Comparison of ENCODE assay signal across 8 mouse cellular contexts in genomic region chr9:13298513-13298878, GRCm38 (mm10). TPM values are rescaled to one million over a fixed set of nuclear protein-coding genes. Genes with fewer than 3 reads are reported as not detected.
DNase-seq lines count a peak whose midpoint lies in the region; ATAC-seq and TF ChIP-seq lines count a peak whose summit lies in the region.

No protein-coding gene starts in this region.

- TF ChIP-seq POLR2A in spleen, adult 2 months (IDR thresholded peaks at IDR 0.05; ENCODE audit: low read depth, low read length), result no peak

- H3K36me3 ChIP-seq in spleen, adult 2 months (ENCODE audit: control insufficient read depth, insufficient read depth, low read length), result no peaks in the 10 kb centered on the region
- no peaks in the 10 kb centered on the region for H3K36me3 ChIP-seq in forebrain, embryonic 14.5 days (ENCODE audit: control insufficient read depth, insufficient read depth, low read length)
- H3K36me3 ChIP-seq in liver, embryonic 11.5 days (ENCODE audit: control insufficient read depth, insufficient read depth, low read length), result no peaks in the 10 kb centered on the region
- H3K36me3 ChIP-seq in stomach, embryonic 16.5 days (ENCODE audit: control insufficient read depth, insufficient read depth, low read length), result no peaks in the 10 kb centered on the region

- peak overlapping the region; percentile 69 for H3K4me2 ChIP-seq in forebrain, embryonic 14.5 days (ENCODE audit: low read length)
- peak overlapping the region; percentile 99 for H3K4me2 ChIP-seq in liver, embryonic 11.5 days
- peak overlapping the region; percentile 93 for H3K4me2 ChIP-seq in stomach, embryonic 16.5 days (ENCODE audit: low read depth, low read length)

- peak overlapping the region; percentile 66 for H3K9ac ChIP-seq in forebrain, embryonic 14.5 days (ENCODE audit: low read length)
- H3K9ac ChIP-seq in liver, embryonic 11.5 days (ENCODE audit: low read depth, low read length), result peak overlapping the region; percentile 66
- peak overlapping the region; percentile 82 for H3K9ac ChIP-seq in stomach, embryonic 16.5 days (ENCODE audit: low read length)

- DNase-seq in spleen, adult 2 months (ENCODE audit: low read depth in 1 of 2, low spot score in 2 of 2), result no peak
- DNase-seq in spleen, adult 12 weeks (ENCODE audit: low spot score), result no peak
- DNase-seq in forebrain, embryonic 14.5 days (ENCODE audit: low spot score), result no peak
- no peak for DNase-seq in liver, embryonic 11.5 days (ENCODE audit: low spot score)
- DNase-seq in layer of hippocampus, postnatal 10 days (ENCODE audit: low spot score in 2 of 2), result no peak
- no peak for DNase-seq in left cerebral cortex, adult 8-10 months (ENCODE audit: low spot score in 2 of 2)

- no peak for TF ChIP-seq CTCF in spleen, adult 2 months (IDR thresholded peaks at IDR 0.05; ENCODE audit: extremely low read depth, insufficient read depth, insufficient read length, insufficient replicate concordance)

- H3K27me3 ChIP-seq in spleen, adult 2 months (ENCODE audit: control insufficient read depth, insufficient read depth, low read length), result no peaks in the 10 kb centered on the region
- no peaks in the 10 kb centered on the region for H3K27me3 ChIP-seq in forebrain, embryonic 14.5 days (replicated peaks; ENCODE audit: control insufficient read depth, insufficient read depth, low read length)
- H3K27me3 ChIP-seq in liver, embryonic 11.5 days (replicated peaks; ENCODE audit: control insufficient read depth, insufficient read depth, low read length), result no peaks in the 10 kb centered on the region
- no peaks in the 10 kb centered on the region for H3K27me3 ChIP-seq in stomach, embryonic 16.5 days (ENCODE audit: control insufficient read depth, insufficient read depth, low read length)

- no peak for ATAC-seq in forebrain, embryonic 14.5 days
- ATAC-seq in liver, embryonic 11.5 days (replicated peaks; ENCODE audit: low FRiP score), result no peak
- no peak for ATAC-seq in stomach, embryonic 16.5 days (ENCODE audit: insufficient read depth, low FRiP score)
- no peak for ATAC-seq in activated CD4-positive, CD25-positive, alpha-beta regulatory T cell, adult 4 months

- H3K27ac ChIP-seq in spleen, adult 2 months (ENCODE audit: insufficient read depth, low read length), result peak overlapping the region; percentile 64
- H3K27ac ChIP-seq in forebrain, embryonic 14.5 days (ENCODE audit: low read depth, low read length), result no peak overlapping the region
- H3K27ac ChIP-seq in liver, embryonic 11.5 days (ENCODE audit: low read depth, low read length), result peak overlapping the region; percentile 58; the same call in 1 of the 2 replicates
- no peak overlapping the region for H3K27ac ChIP-seq in stomach, embryonic 16.5 days (ENCODE audit: low read length)

- peaks cover 40% of the 10 kb centered on the region for H3K4me1 ChIP-seq in spleen, adult 2 months (ENCODE audit: control insufficient read depth, insufficient read depth, insufficient read length)
- peaks cover 44% of the 10 kb centered on the region for H3K4me1 ChIP-seq in forebrain, embryonic 14.5 days (ENCODE audit: control insufficient read depth, insufficient read depth, low read length)
- H3K4me1 ChIP-seq in liver, embryonic 11.5 days (replicated peaks; ENCODE audit: control insufficient read depth, insufficient read depth, low read length), result peaks cover 20% of the 10 kb centered on the region
- H3K4me1 ChIP-seq in stomach, embryonic 16.5 days (ENCODE audit: control insufficient read depth, insufficient read depth, low read length), result peaks cover 47% of the 10 kb centered on the region

- no peaks in the 10 kb centered on the region for H3K9me3 ChIP-seq in forebrain, embryonic 14.5 days (replicated peaks; ENCODE audit: control insufficient read depth, low read length)
- H3K9me3 ChIP-seq in liver, embryonic 11.5 days (ENCODE audit: control insufficient read depth, low read length), result no peaks in the 10 kb centered on the region
- H3K9me3 ChIP-seq in stomach, embryonic 16.5 days (replicated peaks; ENCODE audit: control insufficient read depth, low read length), result no peaks in the 10 kb centered on the region

- H3K4me3 ChIP-seq in spleen, adult 2 months (ENCODE audit: extremely low read depth, insufficient read depth, insufficient read length), result peak overlapping the region; percentile 91
- H3K4me3 ChIP-seq in forebrain, embryonic 14.5 days (ENCODE audit: low read depth, low read length), result peak overlapping the region; percentile 53
- peak overlapping the region; percentile 67 for H3K4me3 ChIP-seq in liver, embryonic 11.5 days (ENCODE audit: low read depth, low read length)
- peak overlapping the region; percentile 72 for H3K4me3 ChIP-seq in stomach, embryonic 16.5 days (replicated peaks; ENCODE audit: low read length)

- WGBS in spleen, adult 2 months, result 4% methylated on average over 9 of the region's 9 CpGs
- 23% methylated on average over 9 of the region's 9 CpGs for WGBS in forebrain, embryonic 14.5 days
- 19% methylated on average over 9 of the region's 9 CpGs for WGBS in liver, embryonic 11.5 days
- WGBS in stomach, embryonic 16.5 days, result 21% methylated on average over 9 of the region's 9 CpGs

RNA-seq across cellular contexts. Expression of gene Maml2, which starts 0.7 kb away (rescaled TPM):
- 9.4 and 10.9 TPM in 2 replicates for polyA plus RNA-seq in spleen, adult 2 months (2012; rRNA removed)
- polyA plus RNA-seq in forebrain, embryonic 14.5 days (2014; fragmentation: Nextera tagmentation; extraction: Ambion mirVana), result 6.3 and 7.2 TPM in 2 replicates
- polyA plus RNA-seq in liver, embryonic 11.5 days (2014; fragmentation: Nextera tagmentation; extraction: Ambion mirVana), result 2.6 and 3.4 TPM in 2 replicates
- 8.9 and 9.6 TPM in 2 replicates for polyA plus RNA-seq in stomach, embryonic 16.5 days (2015; fragmentation: Nextera tagmentation; extraction: Ambion mirVana)
- 10 to 100 TPM; 11.2 to 13.0 TPM for total RNA-seq in layer of hippocampus, postnatal 10 days (2021)
- 10 to 100 TPM; 32.0 to 36.8 TPM for polyA plus RNA-seq in activated CD4-positive, CD25-positive, alpha-beta regulatory T cell, adult 4 months (2017; shearing (Covaris generic))
- total RNA-seq in left cerebral cortex, adult 8-10 months (2022), result 1 to 10 TPM; 8.4 to 9.7 (median 8.8) TPM

RNA-seq across cellular contexts. Expression of gene Ccdc82, which starts 51.7 kb away (rescaled TPM):
- polyA plus RNA-seq in spleen, adult 2 months (2012; rRNA removed), result 6.5 and 8.3 TPM in 2 replicates
- polyA plus RNA-seq in forebrain, embryonic 14.5 days (2014; fragmentation: Nextera tagmentation; extraction: Ambion mirVana), result 8.3 and 11.1 TPM in 2 replicates
- polyA plus RNA-seq in liver, embryonic 11.5 days (2014; fragmentation: Nextera tagmentation; extraction: Ambion mirVana), result 15.1 and 15.5 TPM in 2 replicates
- 11.4 and 13.7 TPM in 2 replicates for polyA plus RNA-seq in stomach, embryonic 16.5 days (2015; fragmentation: Nextera tagmentation; extraction: Ambion mirVana)
- 10 to 100 TPM; 12.0 to 12.9 TPM for total RNA-seq in layer of hippocampus, postnatal 10 days (2021)
- 10 to 100 TPM; 37.6 to 38.1 TPM for polyA plus RNA-seq in activated CD4-positive, CD25-positive, alpha-beta regulatory T cell, adult 4 months (2017; shearing (Covaris generic))
- 10 to 100 TPM; 18.7 to 22.0 (median 19.7) TPM for total RNA-seq in left cerebral cortex, adult 8-10 months (2022)

RNA-seq across cellular contexts. Expression of gene Jrkl, which starts 52.9 kb away (rescaled TPM):
- 0.22 and 0.30 TPM in 2 replicates for polyA plus RNA-seq in spleen, adult 2 months (2012; rRNA removed)
- polyA plus RNA-seq in forebrain, embryonic 14.5 days (2014; fragmentation: Nextera tagmentation; extraction: Ambion mirVana), result 9.0 and 11.0 TPM in 2 replicates
- 3.0 and 3.3 TPM in 2 replicates for polyA plus RNA-seq in liver, embryonic 11.5 days (2014; fragmentation: Nextera tagmentation; extraction: Ambion mirVana)
- 9.7 and 12.5 TPM in 2 replicates for polyA plus RNA-seq in stomach, embryonic 16.5 days (2015; fragmentation: Nextera tagmentation; extraction: Ambion mirVana)
- 10 to 100 TPM; 11.0 to 11.8 TPM for total RNA-seq in layer of hippocampus, postnatal 10 days (2021)
- polyA plus RNA-seq in activated CD4-positive, CD25-positive, alpha-beta regulatory T cell, adult 4 months (2017; shearing (Covaris generic)), result 1 to 10 TPM; 3.5 to 4.0 TPM
- 1 to 10 TPM; 9.0 to 9.7 (median 9.4) TPM for total RNA-seq in left cerebral cortex, adult 8-10 months (2022)

Comparison
In these comparisons a context has a peak if more than half of its experiments do, and no peak if none do; other contexts are left out.
1. H3K27ac ChIP-seq: peak in spleen, adult 2 months (single experiment) and liver, embryonic 11.5 days (single experiment); none in forebrain, embryonic 14.5 days (single experiment) and stomach, embryonic 16.5 days (single experiment).
2. Peak in every context shown above with its lines, with median percentiles within 50 percentile points of each other: H3K4me3 ChIP-seq, H3K4me2 ChIP-seq and H3K9ac ChIP-seq.